Mouse (Mus musculus) limb, embryonic 15.5 days (tissue): ENCODE results near the gene Map1lc3b. TPM values are rescaled to one million over a fixed set of nuclear protein-coding genes. Genes with fewer than 3 reads are reported as not detected.

Experiments
- polyA plus RNA-seq: library from polyadenylated mRNA; unstranded; fragments of >200 nt; fragmentation: Nextera tagmentation; extraction: Ambion mirVana; gene quantifications from 2 replicates; pipeline ENCODE4 v1.2.1, GENCODE M21; 2015

The Map1lc3b gene
- polyA plus RNA-seq, 1 experiment from 2014 or later = 182 TPM

Other genes with a start within 250 kb of the Map1lc3b start
- not detected in 2 replicates for gene 1700018B08Rik, start 46.0 kb upstream of the Map1lc3b start, polyA plus RNA-seq
- gene Fbxo31, start 11.6 kb upstream of the Map1lc3b start, polyA plus RNA-seq = 17.3 TPM in 2 replicates
- gene Zcchc14, start 62.5 kb downstream of the Map1lc3b start, polyA plus RNA-seq = 11.2 and 13.8 TPM in 2 replicates
- gene Jph3, start 139.3 kb downstream of the Map1lc3b start, polyA plus RNA-seq = 0.36 and 0.49 TPM in 2 replicates
- 31.5 and 34.2 TPM in 2 replicates for gene Klhdc4, start 239.2 kb downstream of the Map1lc3b start, polyA plus RNA-seq